Mouse (Mus musculus): Measurements from ENCODE around the gene Cldn13. TPM values are rescaled to one million over a fixed set of nuclear protein-coding genes. Genes with fewer than 3 reads are reported as not detected.

Cldn13 gene
- polyA plus RNA-seq, 1 experiment from 2014 or later: 2.8 TPM

Other genes starting within 250 kb of the Cldn13 start
- 5.4 and 5.6 TPM in 2 replicates for gene Limk1, start 226.9 kb downstream of the Cldn13 start, polyA plus RNA-seq (2014; fragmentation: Nextera tagmentation; extraction: Ambion mirVana)
- 3.8 and 4.2 TPM in 2 replicates for gene Eln, start 168.2 kb downstream of the Cldn13 start, polyA plus RNA-seq (2014; fragmentation: Nextera tagmentation; extraction: Ambion mirVana)
- not detected in 2 replicates for gene Tmem270, start 8.8 kb downstream of the Cldn13 start, polyA plus RNA-seq (2014; fragmentation: Nextera tagmentation; extraction: Ambion mirVana)
- gene Mettl27, start 16.8 kb upstream of the Cldn13 start, polyA plus RNA-seq (2014; fragmentation: Nextera tagmentation; extraction: Ambion mirVana): 13.7 and 17.2 TPM in 2 replicates
- 13.6 and 13.9 TPM in 2 replicates for gene Cldn4, start 31.4 kb upstream of the Cldn13 start, polyA plus RNA-seq (2014; fragmentation: Nextera tagmentation; extraction: Ambion mirVana)
- 3.4 and 4.3 TPM in 2 replicates for gene Cldn3, start 70.7 kb upstream of the Cldn13 start, polyA plus RNA-seq (2014; fragmentation: Nextera tagmentation; extraction: Ambion mirVana)
- gene Abhd11, start 93.6 kb upstream of the Cldn13 start, polyA plus RNA-seq (2014; fragmentation: Nextera tagmentation; extraction: Ambion mirVana): 27.8 and 28.5 TPM in 2 replicates
- gene Stx1a, start 108.0 kb upstream of the Cldn13 start, polyA plus RNA-seq (2014; fragmentation: Nextera tagmentation; extraction: Ambion mirVana): 8.2 and 10.2 TPM in 2 replicates
- 33.3 and 34.1 TPM in 2 replicates for gene Dnajc30, start 148.7 kb upstream of the Cldn13 start, polyA plus RNA-seq (2014; fragmentation: Nextera tagmentation; extraction: Ambion mirVana)
- gene Bud23, start 149.4 kb upstream of the Cldn13 start, polyA plus RNA-seq (2014; fragmentation: Nextera tagmentation; extraction: Ambion mirVana): 156 and 157 TPM in 2 replicates
- 10.0 and 10.7 TPM in 2 replicates for gene Vps37d, start 162.7 kb upstream of the Cldn13 start, polyA plus RNA-seq (2014; fragmentation: Nextera tagmentation; extraction: Ambion mirVana)
- gene Mlxipl, start 174.4 kb upstream of the Cldn13 start, polyA plus RNA-seq (2014; fragmentation: Nextera tagmentation; extraction: Ambion mirVana): 3.2 and 3.3 TPM in 2 replicates
- 21.4 and 22.5 TPM in 2 replicates for gene Tbl2, start 234.1 kb upstream of the Cldn13 start, polyA plus RNA-seq (2014; fragmentation: Nextera tagmentation; extraction: Ambion mirVana)

Measured in limb, embryonic 11.5 days (tissue).